Comparison of ENCODE assay signal across 17 mouse cellular contexts in the genomic region with DNA sequence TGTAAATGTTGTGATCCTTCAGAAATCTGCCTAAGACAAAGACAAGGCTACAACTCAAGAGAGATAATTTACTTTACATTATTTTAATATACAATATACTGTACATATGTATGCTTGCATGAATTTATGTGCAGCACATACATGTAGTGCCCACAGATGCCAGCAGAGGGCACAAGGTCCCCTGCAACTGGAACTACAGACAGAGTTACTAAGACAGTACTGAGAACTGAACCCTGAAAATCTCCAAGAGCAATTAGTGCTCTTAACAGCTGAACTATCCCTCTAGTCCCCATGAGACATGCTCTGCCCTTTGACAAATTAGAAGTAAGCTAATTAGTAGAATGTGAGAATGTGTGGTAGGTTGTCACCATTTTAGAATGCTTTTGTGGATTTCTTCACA.
A peak's percentile ranks its signal among the peaks of the same experiment; 100 is the strongest.
DNase-seq lines count a peak whose midpoint lies in the region; ATAC-seq and TF ChIP-seq lines count a peak whose summit lies in the region.
"Had no signal": no experiment of that assay in that cellular context is flagged by ENCODE, and none has a peak within 500 bp of the region (broad histone marks: within the 10 kb centered on the region; RNA-seq: fewer than 3 reads in every experiment).

No protein-coding gene starts in this region.

- no peaks in the 10 kb centered on the region for H3K27me3 ChIP-seq in cerebellum, adult 2 months (ENCODE audit: control insufficient read depth, insufficient read depth, low read length)
- no peaks in the 10 kb centered on the region for H3K27me3 ChIP-seq in kidney, postnatal 0 days (ENCODE audit: insufficient read depth, low read length)
- no peaks in the 10 kb centered on the region for H3K27me3 ChIP-seq in kidney, adult 2 months (replicated peaks; ENCODE audit: control insufficient read depth, insufficient read depth, low read length)
- H3K27me3 ChIP-seq: limb, embryonic 15.5 days; neural tube, embryonic 13.5 days had no signal

- H3K4me3 ChIP-seq in cerebellum, adult 2 months (replicated peaks; ENCODE audit: insufficient read depth, low read depth, low read length) = no peak overlapping the region
- H3K4me3 ChIP-seq in kidney, postnatal 0 days (replicated peaks; ENCODE audit: low read depth, low read length) = no peak overlapping the region
- no peak overlapping the region for H3K4me3 ChIP-seq in kidney, adult 2 months (ENCODE audit: insufficient read depth, low read depth, low read length)
- H3K4me3 ChIP-seq in cortical plate, adult 2 months (ENCODE audit: insufficient read depth, low read length) = no peak overlapping the region
- H3K4me3 ChIP-seq: hindbrain, embryonic 10.5 days; limb, embryonic 15.5 days; neural tube, embryonic 13.5 days had no signal

- H3K27ac ChIP-seq in cerebellum, adult 2 months (ENCODE audit: insufficient read depth, low read length) = no peak overlapping the region
- H3K27ac ChIP-seq in kidney, postnatal 0 days = no peak overlapping the region
- H3K27ac ChIP-seq in kidney, adult 2 months (ENCODE audit: insufficient read depth, low read depth, low read length) = no peak overlapping the region
- H3K27ac ChIP-seq in cortical plate, adult 2 months (ENCODE audit: insufficient read depth, low read length) = no peak overlapping the region
- H3K27ac ChIP-seq: hindbrain, embryonic 10.5 days; limb, embryonic 15.5 days; neural tube, embryonic 13.5 days had no signal

- H3K36me3 ChIP-seq in kidney, postnatal 0 days (ENCODE audit: insufficient read depth, low read length) = no peaks in the 10 kb centered on the region
- H3K36me3 ChIP-seq in kidney, adult 2 months (ENCODE audit: control insufficient read depth, insufficient read depth, low read length) = no peaks in the 10 kb centered on the region
- H3K36me3 ChIP-seq: hindbrain, embryonic 10.5 days; limb, embryonic 15.5 days had no signal

- no peak for ATAC-seq in kidney, postnatal 0 days (replicated peaks; ENCODE audit: low FRiP score, low read depth)
- ATAC-seq: intestine, embryonic 16.5 days; midbrain, embryonic 16.5 days had no signal

- H3K9me3 ChIP-seq in kidney, postnatal 0 days (replicated peaks; ENCODE audit: low read length) = no peaks in the 10 kb centered on the region
- H3K9me3 ChIP-seq: limb, embryonic 15.5 days; neural tube, embryonic 13.5 days had no signal

- TF ChIP-seq CTCF in cerebellum, adult 2 months (IDR thresholded peaks at IDR 0.05; ENCODE audit: borderline replicate concordance, insufficient read depth, low read depth, low read length) = peak; percentile 37; the same call in 1 of the 2 replicates
- peak; percentile 3; the same call in 1 of the 2 replicates for TF ChIP-seq CTCF in kidney, postnatal 0 days (IDR thresholded peaks at IDR 0.05; ENCODE audit: low read depth)
- no peak for TF ChIP-seq CTCF in kidney, adult 2 months (conservative IDR thresholded peaks at IDR 0.05; ENCODE audit: insufficient read depth, insufficient read length, low read depth, low read length)
- 0 out of 2 replicates have a peak, but pooled peaks have one; percentile 21 for TF ChIP-seq CTCF in cortical plate, adult 2 months (IDR thresholded peaks at IDR 0.05; ENCODE audit: extremely low read depth, insufficient read depth, low read length)

- H3K4me1 ChIP-seq in cerebellum, adult 2 months (ENCODE audit: control insufficient read depth, insufficient read depth, low read length) = no peaks in the 10 kb centered on the region
- no peaks in the 10 kb centered on the region for H3K4me1 ChIP-seq in kidney, postnatal 0 days (replicated peaks; ENCODE audit: insufficient read depth, low read length)
- no peaks in the 10 kb centered on the region for H3K4me1 ChIP-seq in kidney, adult 2 months (ENCODE audit: control insufficient read depth, insufficient read depth, low read length)
- peaks cover 11% of the 10 kb centered on the region for H3K4me1 ChIP-seq in cortical plate, adult 2 months (ENCODE audit: control insufficient read depth, insufficient read depth, low read length)

- TF ChIP-seq POLR2A in cerebellum, adult 2 months (IDR thresholded peaks at IDR 0.05; ENCODE audit: borderline replicate concordance, insufficient read depth, low read length) = no peak
- no peak for TF ChIP-seq POLR2A in kidney, adult 2 months (IDR thresholded peaks at IDR 0.05; ENCODE audit: low read depth, low read length)
- TF ChIP-seq POLR2A in cortical plate, adult 2 months (IDR thresholded peaks at IDR 0.05; ENCODE audit: extremely low read depth, insufficient read depth, low read length) = no peak

- DNase-seq in cerebellum, adult 2 months = no peak
- no peak for DNase-seq in cerebellum, adult 8-10 months
- no peak for DNase-seq in kidney, postnatal 0 days (ENCODE audit: low spot score)
- DNase-seq in kidney, adult 2 months = no peak
- peak; percentile 52 for DNase-seq in right cerebral cortex, postnatal 4 days
- no peak for DNase-seq in right cerebral cortex, adult 2 months (ENCODE audit: low spot score in 2 of 2)
- no peak for DNase-seq in urinary bladder, postnatal 4 days (ENCODE audit: low spot score in 2 of 2)
- DNase-seq: adrenal gland, postnatal 14 days; B cell, adult 2 months; kidney, postnatal 14 days; lung, adult 2 months had no signal

- no peak overlapping the region for H3K4me2 ChIP-seq in kidney, postnatal 0 days (ENCODE audit: low read length)
- H3K4me2 ChIP-seq: limb, embryonic 15.5 days; neural tube, embryonic 13.5 days had no signal

- H3K9ac ChIP-seq in kidney, postnatal 0 days (ENCODE audit: low read depth, low read length) = no peak overlapping the region
- H3K9ac ChIP-seq: limb, embryonic 15.5 days; neural tube, embryonic 13.5 days had no signal
